Mouse (Mus musculus): ENCODE data around the gene Ppp1r14c. TPM values are rescaled to one million over a fixed set of nuclear protein-coding genes. Genes with fewer than 3 reads are reported as not detected.

The Ppp1r14c gene
- polyA plus RNA-seq, 1 experiment from 2014 or later, result 46.0 TPM

- Histone ChIP-seq H3K4me2 (ENCODE audit: low read length) (no peak overlapping the region), H3K9me3 (replicated peaks; ENCODE audit: control insufficient read depth, low read length) (no peaks in the 10 kb centered on the region), H3K4me1 (ENCODE audit: control insufficient read depth, insufficient read depth, low read length) (no peaks in the 10 kb centered on the region), H3K27me3 (replicated peaks; ENCODE audit: control insufficient read depth, insufficient read depth, low read length) (no peaks in the 10 kb centered on the region), H3K36me3 (ENCODE audit: control insufficient read depth, insufficient read depth, low read length) (no peaks in the 10 kb centered on the region), H3K9ac (ENCODE audit: low read length) (no peak overlapping the region), H3K27ac (ENCODE audit: low read depth, low read length) (no peak overlapping the region), H3K4me3 (ENCODE audit: low read depth, low read length) (no peak overlapping the region)
- DNase-seq (ENCODE audit: low spot score) (peak; percentile 22), ATAC-seq (no peak)
- 55% methylated on average over 3 of the region's 3 CpGs for WGBS
Measured at GRCm38 (mm10) chr10:3408699-3409098, 42.8 kb downstream of the Ppp1r14c start.

DNA sequence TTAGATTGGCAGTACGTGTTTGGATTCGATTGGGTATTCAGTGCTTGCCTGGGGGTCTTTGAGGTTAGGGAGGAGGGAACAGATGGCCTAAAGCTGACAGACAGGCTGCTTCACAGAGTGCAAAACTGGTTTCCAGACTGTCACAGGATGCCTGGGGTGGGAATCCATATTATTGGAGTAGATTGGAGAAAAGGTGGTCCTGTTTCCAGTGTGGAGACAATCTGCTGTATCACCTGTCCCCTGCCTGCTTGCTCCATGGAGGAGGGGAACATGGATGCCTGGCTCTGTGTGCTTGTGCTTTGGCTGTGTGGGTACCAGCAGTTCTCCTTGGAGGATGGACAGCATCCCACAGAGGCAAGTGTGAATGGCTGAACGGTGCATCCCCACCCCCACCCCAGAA lies 45.4 kb downstream of the Ppp1r14c start:
- ATAC-seq (peak; percentile 52; the same call in 1 of the 2 replicates), DNase-seq (ENCODE audit: low spot score) (peak; percentile 43)
- Histone ChIP-seq H3K27me3 (replicated peaks; ENCODE audit: control insufficient read depth, insufficient read depth, low read length) (no peaks in the 10 kb centered on the region), H3K9me3 (replicated peaks; ENCODE audit: control insufficient read depth, low read length) (no peaks in the 10 kb centered on the region), H3K9ac (ENCODE audit: low read length) (no peak overlapping the region), H3K27ac (ENCODE audit: low read depth, low read length) (no peak overlapping the region), H3K4me1 (ENCODE audit: control insufficient read depth, insufficient read depth, low read length) (no peaks in the 10 kb centered on the region), H3K4me3 (ENCODE audit: low read depth, low read length) (no peak overlapping the region), H3K36me3 (ENCODE audit: control insufficient read depth, insufficient read depth, low read length) (no peaks in the 10 kb centered on the region), H3K4me2 (ENCODE audit: low read length) (no peak overlapping the region)
- 77% methylated on average over 3 of the region's 3 CpGs for WGBS

- no peak for ATAC-seq
Measured at GRCm38 (mm10) chr10:3411639-3412038, 45.8 kb downstream of the Ppp1r14c start.

GRCm38 (mm10) chr10:3414813-3415212 lies 49.0 kb downstream of the Ppp1r14c start:
- Histone ChIP-seq H3K27me3 (replicated peaks; ENCODE audit: control insufficient read depth, insufficient read depth, low read length) (no peaks in the 10 kb centered on the region), H3K36me3 (ENCODE audit: control insufficient read depth, insufficient read depth, low read length) (no peaks in the 10 kb centered on the region), H3K4me1 (ENCODE audit: control insufficient read depth, insufficient read depth, low read length) (no peaks in the 10 kb centered on the region), H3K9ac (ENCODE audit: low read length) (no peak overlapping the region), H3K4me2 (ENCODE audit: low read length) (no peak overlapping the region), H3K4me3 (ENCODE audit: low read depth, low read length) (no peak overlapping the region), H3K9me3 (replicated peaks; ENCODE audit: control insufficient read depth, low read length) (no peaks in the 10 kb centered on the region), H3K27ac (ENCODE audit: low read depth, low read length) (no peak overlapping the region)
- WGBS, result 84% methylated on average over 5 of the region's 5 CpGs
- ATAC-seq (no peak), DNase-seq (ENCODE audit: low spot score) (no peak)

More at GRCm38 (mm10) chr10:3411639-3412038, 45.8 kb downstream of the Ppp1r14c start:
- H3K27me3 ChIP-seq (replicated peaks; ENCODE audit: control insufficient read depth, insufficient read depth, low read length), result no peaks in the 10 kb centered on the region
- H3K9ac ChIP-seq (ENCODE audit: low read length), result no peak overlapping the region
- no peak overlapping the region for H3K4me3 ChIP-seq (ENCODE audit: low read depth, low read length)
- no peak overlapping the region for H3K4me2 ChIP-seq (ENCODE audit: low read length)
- no peak for DNase-seq (ENCODE audit: low spot score)
- no peak overlapping the region for H3K27ac ChIP-seq (ENCODE audit: low read depth, low read length)
- 72% methylated on average over 2 of the region's 2 CpGs for WGBS
- no peaks in the 10 kb centered on the region for H3K36me3 ChIP-seq (ENCODE audit: control insufficient read depth, insufficient read depth, low read length)
- H3K4me1 ChIP-seq (ENCODE audit: control insufficient read depth, insufficient read depth, low read length), result no peaks in the 10 kb centered on the region
- H3K9me3 ChIP-seq (replicated peaks; ENCODE audit: control insufficient read depth, low read length), result no peaks in the 10 kb centered on the region

- WGBS, result 75% methylated on average over 4 of the region's 4 CpGs
- no peak for ATAC-seq
Measured at GRCm38 (mm10) chr10:3416565-3416964, 50.7 kb downstream of the Ppp1r14c start.

GRCm38 (mm10) chr10:3417408-3417807 lies 51.6 kb downstream of the Ppp1r14c start:
- H3K9me3 ChIP-seq (replicated peaks; ENCODE audit: control insufficient read depth, low read length), result no peaks in the 10 kb centered on the region
- H3K27me3 ChIP-seq (replicated peaks; ENCODE audit: control insufficient read depth, insufficient read depth, low read length), result no peaks in the 10 kb centered on the region
- WGBS, result 74% methylated on average over 4 of the region's 4 CpGs
- peak; percentile 87; the same call in 1 of the 2 replicates for ATAC-seq
- no peak overlapping the region for H3K27ac ChIP-seq (ENCODE audit: low read depth, low read length)
- DNase-seq (ENCODE audit: low spot score), result peak; percentile 67
- no peak overlapping the region for H3K4me3 ChIP-seq (ENCODE audit: low read depth, low read length)
- no peaks in the 10 kb centered on the region for H3K4me1 ChIP-seq (ENCODE audit: control insufficient read depth, insufficient read depth, low read length)
- H3K9ac ChIP-seq (ENCODE audit: low read length), result no peak overlapping the region
- no peak overlapping the region for H3K4me2 ChIP-seq (ENCODE audit: low read length)
- H3K36me3 ChIP-seq (ENCODE audit: control insufficient read depth, insufficient read depth, low read length), result no peaks in the 10 kb centered on the region

More at GRCm38 (mm10) chr10:3416565-3416964, 50.7 kb downstream of the Ppp1r14c start:
- no peak for DNase-seq (ENCODE audit: low spot score)
- no peaks in the 10 kb centered on the region for H3K4me1 ChIP-seq (ENCODE audit: control insufficient read depth, insufficient read depth, low read length)
- H3K27me3 ChIP-seq (replicated peaks; ENCODE audit: control insufficient read depth, insufficient read depth, low read length), result no peaks in the 10 kb centered on the region
- no peak overlapping the region for H3K4me3 ChIP-seq (ENCODE audit: low read depth, low read length)
- H3K9me3 ChIP-seq (replicated peaks; ENCODE audit: control insufficient read depth, low read length), result no peaks in the 10 kb centered on the region
- H3K9ac ChIP-seq (ENCODE audit: low read length), result no peak overlapping the region
- no peaks in the 10 kb centered on the region for H3K36me3 ChIP-seq (ENCODE audit: control insufficient read depth, insufficient read depth, low read length)
- no peak overlapping the region for H3K4me2 ChIP-seq (ENCODE audit: low read length)
- H3K27ac ChIP-seq (ENCODE audit: low read depth, low read length), result no peak overlapping the region

DNA sequence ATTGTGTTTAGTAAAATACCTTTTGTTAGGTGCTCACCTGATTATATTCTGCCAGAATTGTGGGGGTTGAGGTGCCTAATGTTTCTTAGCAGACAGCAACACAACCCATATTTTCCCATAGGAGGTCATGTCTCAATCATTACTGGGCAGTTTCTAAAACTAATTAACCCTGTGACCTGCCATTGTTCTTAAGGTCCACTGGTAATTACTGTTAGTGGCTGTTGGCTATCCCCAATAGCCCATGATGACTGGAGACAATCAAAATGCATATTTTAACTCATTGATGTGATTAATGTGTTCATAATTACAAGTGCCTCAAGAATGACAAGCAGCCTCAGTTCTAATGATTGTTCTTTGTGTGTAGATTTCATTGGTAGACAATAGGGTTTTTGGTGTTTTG lies 58.2 kb downstream of the Ppp1r14c start:
- no peaks in the 10 kb centered on the region for H3K9me3 ChIP-seq (replicated peaks; ENCODE audit: control insufficient read depth, low read length)
- ATAC-seq, result no peak
- no peak overlapping the region for H3K9ac ChIP-seq (ENCODE audit: low read length)

DNA sequence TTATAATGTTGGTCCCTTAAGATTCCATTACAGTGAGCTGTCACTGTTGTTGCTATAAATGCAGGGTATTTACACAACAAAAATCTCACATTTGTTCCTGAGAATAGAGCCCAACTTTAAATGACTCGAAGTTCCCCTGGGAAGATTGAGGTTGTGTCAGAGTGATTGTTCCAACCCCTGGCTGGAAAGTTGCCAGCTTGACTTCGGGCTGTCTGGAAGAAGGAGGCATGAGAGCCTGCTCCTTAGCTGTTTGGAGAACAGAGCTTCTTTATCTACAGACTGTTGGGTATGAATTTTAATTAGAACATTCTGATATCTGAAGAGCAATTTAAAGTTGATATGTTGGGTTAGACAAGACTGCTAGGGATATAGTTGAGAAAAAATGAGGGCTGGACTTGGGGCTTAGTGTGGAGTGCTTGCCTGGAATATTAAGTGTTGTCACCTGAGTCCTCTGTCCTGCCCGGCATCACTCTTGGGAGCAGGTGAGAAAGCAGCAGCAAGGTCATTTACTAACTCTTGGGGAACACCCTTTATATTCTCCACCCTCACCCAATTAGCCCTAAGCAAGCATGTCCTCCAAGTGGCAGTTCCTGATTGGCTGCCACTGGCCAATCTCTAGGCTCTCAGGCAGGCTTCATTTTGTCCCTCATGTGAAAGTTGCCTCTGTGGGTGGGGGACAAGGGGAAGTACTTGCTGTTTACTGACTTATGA lies 62.0 kb downstream of the Ppp1r14c start:
- DNase-seq (ENCODE audit: low spot score) (peak; percentile 39), ATAC-seq (peak; percentile 68)

More for the DNA sequence above, 58.2 kb downstream of the Ppp1r14c start:
- no peak for DNase-seq (ENCODE audit: low spot score)
- H3K36me3 ChIP-seq (ENCODE audit: control insufficient read depth, insufficient read depth, low read length), result no peaks in the 10 kb centered on the region
- no peaks in the 10 kb centered on the region for H3K27me3 ChIP-seq (replicated peaks; ENCODE audit: control insufficient read depth, insufficient read depth, low read length)
- no peak overlapping the region for H3K4me2 ChIP-seq (ENCODE audit: low read length)
- no peak overlapping the region for H3K27ac ChIP-seq (ENCODE audit: low read depth, low read length)
- no peak overlapping the region for H3K4me3 ChIP-seq (ENCODE audit: low read depth, low read length)
- H3K4me1 ChIP-seq (ENCODE audit: control insufficient read depth, insufficient read depth, low read length), result no peaks in the 10 kb centered on the region; the same call in 1 of the 2 replicates

GRCm38 (mm10) chr10:3434848-3435474 lies 69.1 kb downstream of the Ppp1r14c start:
- 90% methylated on average over 8 of the region's 8 CpGs for WGBS
- H3K36me3 ChIP-seq (ENCODE audit: control insufficient read depth, insufficient read depth, low read length), result no peaks in the 10 kb centered on the region
- ATAC-seq (no peak), DNase-seq (ENCODE audit: low spot score) (no peak)
- no peak overlapping the region for H3K9ac ChIP-seq (ENCODE audit: low read length)
- H3K9me3 ChIP-seq (replicated peaks; ENCODE audit: control insufficient read depth, low read length), result no peaks in the 10 kb centered on the region
- no peaks in the 10 kb centered on the region for H3K4me1 ChIP-seq (ENCODE audit: control insufficient read depth, insufficient read depth, low read length)
- H3K27ac ChIP-seq (ENCODE audit: low read depth, low read length), result no peak overlapping the region
- no peaks in the 10 kb centered on the region for H3K27me3 ChIP-seq (replicated peaks; ENCODE audit: control insufficient read depth, insufficient read depth, low read length)
- no peak overlapping the region for H3K4me2 ChIP-seq (ENCODE audit: low read length)
- H3K4me3 ChIP-seq (ENCODE audit: low read depth, low read length), result no peak overlapping the region

More for the DNA sequence above, 62.0 kb downstream of the Ppp1r14c start:
- H3K27me3 ChIP-seq (replicated peaks; ENCODE audit: control insufficient read depth, insufficient read depth, low read length), result no peaks in the 10 kb centered on the region
- no peak overlapping the region for H3K4me3 ChIP-seq (ENCODE audit: low read depth, low read length)
- no peaks in the 10 kb centered on the region; the same call in 1 of the 2 replicates for H3K4me1 ChIP-seq (ENCODE audit: control insufficient read depth, insufficient read depth, low read length)
- H3K9me3 ChIP-seq (replicated peaks; ENCODE audit: control insufficient read depth, low read length), result no peaks in the 10 kb centered on the region
- H3K27ac ChIP-seq (ENCODE audit: low read depth, low read length), result no peak overlapping the region
- no peak overlapping the region for H3K9ac ChIP-seq (ENCODE audit: low read length)
- 28% methylated on average over 3 of the region's 3 CpGs for WGBS
- no peak overlapping the region for H3K4me2 ChIP-seq (ENCODE audit: low read length)
- no peaks in the 10 kb centered on the region for H3K36me3 ChIP-seq (ENCODE audit: control insufficient read depth, insufficient read depth, low read length)
